Mouse (Mus musculus): Measurements from ENCODE around the gene Gm10190.
"Not testable (repeated sequence)": the region's sequence is repeated elsewhere in the genome, so short reads cannot be mapped to it uniquely, and the experiment has no call there.

The Gm10190 gene

GRCm38 (mm10) chr17:80372989-80373725 is at the start of gene Gm10190:
Gene Gm10190 (minus strand): TSS chr17:80373541.
- DNase-seq (ENCODE audit: low spot score in 2 of 2) = peak; percentile 63 to 84

- DNase-seq (ENCODE audit: low spot score in 2 of 2) = no peak
Measured at GRCm38 (mm10) chr17:80420998-80421397, 47.7 kb upstream of the Gm10190 start.

GRCm38 (mm10) chr17:80418572-80419210 is 45.4 kb upstream of the Gm10190 start:
- no peak for DNase-seq (ENCODE audit: low spot score in 2 of 2)

GRCm38 (mm10) chr17:80411182-80411581 is 37.8 kb upstream of the Gm10190 start:
- no peak for DNase-seq (ENCODE audit: low spot score in 2 of 2)

GRCm38 (mm10) chr17:80398243-80398642 is 24.9 kb upstream of the Gm10190 start:
- no peak for DNase-seq (ENCODE audit: low spot score in 2 of 2)

- DNase-seq (ENCODE audit: low spot score in 2 of 2) = peak in 1 of 2 experiments; percentile 19
Measured at GRCm38 (mm10) chr17:80391423-80392403, 18.4 kb upstream of the Gm10190 start.

GRCm38 (mm10) chr17:80390024-80390423 is 16.7 kb upstream of the Gm10190 start:
- DNase-seq (ENCODE audit: low spot score in 2 of 2) = no peak

GRCm38 (mm10) chr17:80385671-80386070 is 12.3 kb upstream of the Gm10190 start:
- DNase-seq (ENCODE audit: low spot score in 2 of 2) = no peak

- not testable (repeated sequence) for DNase-seq (ENCODE audit: low spot score in 2 of 2)
Measured at GRCm38 (mm10) chr17:80378386-80378785, 5.0 kb upstream of the Gm10190 start.

- no peak for DNase-seq (ENCODE audit: low spot score in 2 of 2)
Measured at GRCm38 (mm10) chr17:80373726-80374096, 370 bp upstream of the Gm10190 start.

GRCm38 (mm10) chr17:80368606-80369005 is 4.7 kb downstream of the Gm10190 start:
- no peak for DNase-seq (ENCODE audit: low spot score in 2 of 2)

GRCm38 (mm10) chr17:80367276-80367675 is 6.1 kb downstream of the Gm10190 start:
- DNase-seq (ENCODE audit: low spot score in 2 of 2) = no peak

- DNase-seq (ENCODE audit: low spot score in 2 of 2) = no peak
Measured at GRCm38 (mm10) chr17:80360245-80360644, 13.1 kb downstream of the Gm10190 start.

GRCm38 (mm10) chr17:80347234-80347633 is 26.1 kb downstream of the Gm10190 start:
- no peak for DNase-seq (ENCODE audit: low spot score in 2 of 2)

- DNase-seq (ENCODE audit: low spot score in 2 of 2) = no peak
Measured at GRCm38 (mm10) chr17:80346591-80347125, 26.7 kb downstream of the Gm10190 start.

- DNase-seq (ENCODE audit: low spot score in 2 of 2) = no peak
Measured at GRCm38 (mm10) chr17:80345277-80345676, 28.1 kb downstream of the Gm10190 start.

GRCm38 (mm10) chr17:80332386-80332785 is 41.0 kb downstream of the Gm10190 start:
- DNase-seq (ENCODE audit: low spot score in 2 of 2) = no peak

- DNase-seq (ENCODE audit: low spot score in 2 of 2) = no peak
Measured at GRCm38 (mm10) chr17:80326431-80326830, 46.9 kb downstream of the Gm10190 start.

- DNase-seq (ENCODE audit: low spot score in 2 of 2) = no peak
Measured at GRCm38 (mm10) chr17:80325456-80325855, 47.9 kb downstream of the Gm10190 start.

- DNase-seq (ENCODE audit: low spot score in 2 of 2) = no peak
Measured at GRCm38 (mm10) chr17:80324521-80324920, 48.8 kb downstream of the Gm10190 start.

- no peak for DNase-seq (ENCODE audit: low spot score in 2 of 2)
Measured at GRCm38 (mm10) chr17:80323658-80324057, 49.7 kb downstream of the Gm10190 start.

Measured in cerebellum, postnatal 4 days (tissue).